8 mouse cellular contexts compared by ENCODE assay signal in genomic region chr17:15376494-15377181, GRCm38 (mm10). TPM values are rescaled to one million over a fixed set of nuclear protein-coding genes. Genes with fewer than 3 reads are reported as not detected.
A peak's percentile ranks its signal among the peaks of the same experiment; 100 is the strongest.
DNase-seq lines count a peak whose midpoint lies in the region; ATAC-seq lines count a peak whose summit lies in the region.

TSS of gene Dll1 (minus strand) at chr17:15376872.

- H3K4me2 ChIP-seq in lung, embryonic 15.5 days: peak within 1 kb of the TSS; percentile 100
- peak within 1 kb of the TSS; percentile 96 for H3K4me2 ChIP-seq in embryonic facial prominence, embryonic 11.5 days (ENCODE audit: low read depth, low read length)
- peak within 1 kb of the TSS; percentile 65 for H3K4me2 ChIP-seq in liver, embryonic 16.5 days (ENCODE audit: low read depth, low read length)

- peaks cover 83% of the 10 kb centered on the region for H3K27me3 ChIP-seq in lung, embryonic 15.5 days
- peaks cover 65% of the 10 kb centered on the region for H3K27me3 ChIP-seq in embryonic facial prominence, embryonic 11.5 days (ENCODE audit: control insufficient read depth, insufficient read depth, low read length)
- peaks cover 88% of the 10 kb centered on the region for H3K27me3 ChIP-seq in hindbrain, embryonic 10.5 days (ENCODE audit: insufficient read depth, poor library complexity, severe bottlenecking)
- H3K27me3 ChIP-seq in liver, embryonic 16.5 days (ENCODE audit: control insufficient read depth, insufficient read depth, low read depth, low read length): peaks cover 85% of the 10 kb centered on the region

- no peak; the same call in 1 of the 2 replicates for ATAC-seq in lung, embryonic 15.5 days (ENCODE audit: borderline replicate concordance, extremely low read depth, low FRiP score, low TSS enrichment)
- ATAC-seq in embryonic facial prominence, embryonic 11.5 days (replicated peaks; ENCODE audit: insufficient number of reproducible peaks, low FRiP score, low TSS enrichment, low read depth): no peak; the same call in 1 of the 2 replicates
- no peak for ATAC-seq in liver, embryonic 16.5 days (ENCODE audit: low read depth)

- H3K9ac ChIP-seq in lung, embryonic 15.5 days: peak within 1 kb of the TSS; percentile 53
- peak within 1 kb of the TSS; percentile 67 for H3K9ac ChIP-seq in embryonic facial prominence, embryonic 11.5 days (replicated peaks; ENCODE audit: low read length)
- peak within 1 kb of the TSS; percentile 38; the same call in 1 of the 2 replicates for H3K9ac ChIP-seq in liver, embryonic 16.5 days (ENCODE audit: low read depth, low read length)

- H3K4me1 ChIP-seq in lung, embryonic 15.5 days: peaks cover 44% of the 10 kb centered on the region
- H3K4me1 ChIP-seq in embryonic facial prominence, embryonic 11.5 days (ENCODE audit: control insufficient read depth, insufficient read depth, low read length): no peaks in the 10 kb centered on the region; the same call in 1 of the 2 replicates
- peaks cover 96% of the 10 kb centered on the region for H3K4me1 ChIP-seq in hindbrain, embryonic 10.5 days (replicated peaks)
- H3K4me1 ChIP-seq in liver, embryonic 16.5 days (ENCODE audit: control insufficient read depth, low read depth, low read length): no peaks in the 10 kb centered on the region; the same call in 1 of the 2 replicates

- peak within 1 kb of the TSS; percentile 52; the same call in 1 of the 2 replicates for H3K27ac ChIP-seq in lung, embryonic 15.5 days
- peak within 1 kb of the TSS; percentile 43 for H3K27ac ChIP-seq in embryonic facial prominence, embryonic 11.5 days (replicated peaks; ENCODE audit: low read depth, low read length)
- peak within 1 kb of the TSS; percentile 98 for H3K27ac ChIP-seq in hindbrain, embryonic 10.5 days
- peak within 1 kb of the TSS; percentile 69 for H3K27ac ChIP-seq in liver, embryonic 16.5 days (ENCODE audit: low read length)

- no peaks in the 10 kb centered on the region for H3K9me3 ChIP-seq in lung, embryonic 15.5 days
- no peaks in the 10 kb centered on the region for H3K9me3 ChIP-seq in embryonic facial prominence, embryonic 11.5 days (replicated peaks; ENCODE audit: control insufficient read depth, low read length)
- H3K9me3 ChIP-seq in hindbrain, embryonic 10.5 days: no peaks in the 10 kb centered on the region
- H3K9me3 ChIP-seq in liver, embryonic 16.5 days (replicated peaks; ENCODE audit: control insufficient read depth, low read length): no peaks in the 10 kb centered on the region

- no peaks in the 10 kb centered on the region for H3K36me3 ChIP-seq in lung, embryonic 15.5 days
- no peaks in the 10 kb centered on the region for H3K36me3 ChIP-seq in embryonic facial prominence, embryonic 11.5 days (replicated peaks; ENCODE audit: control insufficient read depth, insufficient read depth, low read depth, low read length)
- peaks cover 25% of the 10 kb centered on the region for H3K36me3 ChIP-seq in hindbrain, embryonic 10.5 days
- no peaks in the 10 kb centered on the region for H3K36me3 ChIP-seq in liver, embryonic 16.5 days (ENCODE audit: control insufficient read depth, insufficient read depth)

- 1% methylated on average over 36 of the region's 36 CpGs for WGBS in lung, embryonic 15.5 days
- WGBS in embryonic facial prominence, embryonic 11.5 days: under 1% methylated on average over 36 of the region's 36 CpGs
- WGBS in hindbrain, embryonic 10.5 days: under 1% methylated on average over 36 of the region's 36 CpGs
- WGBS in liver, embryonic 16.5 days (ENCODE audit: insufficient replicate concordance): 1% methylated on average over 36 of the region's 36 CpGs

- H3K4me3 ChIP-seq in lung, embryonic 15.5 days: peak within 1 kb of the TSS; percentile 55
- peak within 1 kb of the TSS; percentile 52 for H3K4me3 ChIP-seq in embryonic facial prominence, embryonic 11.5 days (ENCODE audit: low read depth, low read length)
- peak within 1 kb of the TSS; percentile 82 for H3K4me3 ChIP-seq in hindbrain, embryonic 10.5 days
- peak within 1 kb of the TSS; percentile 59 for H3K4me3 ChIP-seq in liver, embryonic 16.5 days (ENCODE audit: low read depth, low read length)

- DNase-seq in cerebellum, adult 11 months: peak; percentile 8
- no peak for DNase-seq in cerebellum, adult 9-10 months
- no peak for DNase-seq in lung, postnatal 25 days (ENCODE audit: low spot score)
- DNase-seq in embryonic facial prominence, embryonic 11.5 days (ENCODE audit: low spot score): peak; percentile 60
- peak; percentile 78 for DNase-seq in hindbrain, embryonic 10.5 days (ENCODE audit: low spot score)
- DNase-seq in ovary, postnatal 36 days (ENCODE audit: low spot score): no peak

RNA-seq across cellular contexts. Expression of gene Dll1, which starts in this region (rescaled TPM):
- polyA plus RNA-seq in lung, embryonic 15.5 days (2015; fragmentation: Nextera tagmentation; extraction: Ambion mirVana): 4.5 and 6.4 TPM in 2 replicates
- 9.0 and 9.6 TPM in 2 replicates for polyA plus RNA-seq in embryonic facial prominence, embryonic 11.5 days (2014; fragmentation: Nextera tagmentation; extraction: Ambion mirVana)
- polyA plus RNA-seq in hindbrain, embryonic 10.5 days (2016; fragmentation: Nextera tagmentation; extraction: Ambion mirVana): 67.6 and 90.9 TPM in 2 replicates
- 0.99 and 1.2 TPM in 2 replicates for polyA plus RNA-seq in liver, embryonic 16.5 days (2015; fragmentation: Nextera tagmentation; extraction: Ambion mirVana)

Comparison
In these comparisons a context has a peak if more than half of its experiments do, and no peak if none do; other contexts are left out.
1. DNase-seq: peak in cerebellum, adult 11 months (single experiment), embryonic facial prominence, embryonic 11.5 days (single experiment) and hindbrain, embryonic 10.5 days (single experiment); none in cerebellum, adult 9-10 months (single experiment), lung, postnatal 25 days (single experiment) and ovary, postnatal 36 days (single experiment).
2. H3K27ac ChIP-seq: peak in every context shown above with its lines; median percentile 98 in hindbrain, embryonic 10.5 days; 69 in liver, embryonic 16.5 days; 52 in lung, embryonic 15.5 days; 43 in embryonic facial prominence, embryonic 11.5 days.
3. Peak in every context shown above with its lines, with median percentiles within 50 percentile points of each other: H3K4me2 ChIP-seq, H3K4me3 ChIP-seq and H3K9ac ChIP-seq.